21 mouse cellular contexts compared by ENCODE assay signal in genomic region chr2:33571219-33571824, GRCm38 (mm10).
DNase-seq lines count a peak whose midpoint lies in the region; ATAC-seq lines count a peak whose summit lies in the region.
"Had no signal": no experiment of that assay in that cellular context is flagged by ENCODE, and none has a peak within 500 bp of the region (broad histone marks: within the 10 kb centered on the region; RNA-seq: fewer than 3 reads in every experiment).

No protein-coding gene starts in this region.

- H3K9ac ChIP-seq in midbrain, embryonic 14.5 days (replicated peaks; ENCODE audit: low read length), result no peak overlapping the region
- H3K9ac ChIP-seq in midbrain, embryonic 11.5 days (ENCODE audit: low read length), result no peak overlapping the region
- H3K9ac ChIP-seq in hindbrain, embryonic 12.5 days, result no peak overlapping the region
- 0 out of 2 replicates have a peak overlapping the region, but pooled peaks have one; percentile 16 for H3K9ac ChIP-seq in midbrain, embryonic 16.5 days (ENCODE audit: low read depth, low read length)
- H3K9ac ChIP-seq: midbrain, embryonic 12.5 days had no signal

- no peak for ATAC-seq in midbrain, embryonic 14.5 days (ENCODE audit: low FRiP score, low TSS enrichment)
- ATAC-seq in midbrain, embryonic 11.5 days (ENCODE audit: low FRiP score), result no peak
- ATAC-seq in hindbrain, embryonic 12.5 days (ENCODE audit: low FRiP score), result no peak
- ATAC-seq in midbrain, embryonic 16.5 days, result 0 out of 2 replicates have a peak, but pooled peaks have one; percentile 37
- ATAC-seq: activated CD4-positive, CD25-positive, alpha-beta regulatory T cell, adult 4 months; Patski had no signal

- DNase-seq in midbrain, embryonic 14.5 days, result no peak
- no peak for DNase-seq in midbrain, embryonic 11.5 days (ENCODE audit: low spot score, missing footprints)
- no peak for DNase-seq in cerebellum, postnatal 14 days
- DNase-seq in thymus, postnatal 0 days (ENCODE audit: low spot score), result no peak
- DNase-seq in urinary bladder, adult 2 months (ENCODE audit: low spot score), result no peak
- DNase-seq: adrenal gland, postnatal 25 days; cerebellum, adult 9-10 months; heart, adult 18-20 months; kidney, adult 18-20 months; kidney, postnatal 36 days; layer of hippocampus, postnatal 36 days; left cerebral cortex, postnatal 4 days; lung, adult 2 months; lung, postnatal 36 days; thymus, adult 18-20 months had no signal

- H3K27ac ChIP-seq in midbrain, embryonic 14.5 days (replicated peaks; ENCODE audit: low read depth, low read length), result no peak overlapping the region; the same call in 1 of the 2 replicates
- H3K27ac ChIP-seq in midbrain, embryonic 11.5 days (ENCODE audit: low read depth, low read length), result no peak overlapping the region
- H3K27ac ChIP-seq in hindbrain, embryonic 12.5 days, result peak overlapping the region; percentile 73
- peak overlapping the region; percentile 29; the same call in 1 of the 2 replicates for H3K27ac ChIP-seq in midbrain, embryonic 16.5 days (ENCODE audit: low read length)
- H3K27ac ChIP-seq: midbrain, embryonic 12.5 days had no signal

- H3K36me3 ChIP-seq in midbrain, embryonic 14.5 days (ENCODE audit: control insufficient read depth, insufficient read depth, low read length), result no peaks in the 10 kb centered on the region
- no peaks in the 10 kb centered on the region for H3K36me3 ChIP-seq in midbrain, embryonic 11.5 days (ENCODE audit: control insufficient read depth, insufficient read depth, low read length)
- no peaks in the 10 kb centered on the region for H3K36me3 ChIP-seq in hindbrain, embryonic 12.5 days
- no peaks in the 10 kb centered on the region for H3K36me3 ChIP-seq in midbrain, embryonic 16.5 days (ENCODE audit: control insufficient read depth, insufficient read depth, low read length)
- H3K36me3 ChIP-seq: midbrain, embryonic 12.5 days had no signal

- H3K4me1 ChIP-seq in midbrain, embryonic 14.5 days (ENCODE audit: control insufficient read depth, insufficient read depth, low read length), result 0 out of 2 replicates have a peak, but pooled peaks cover 4% of the 10 kb centered on the region
- peaks cover 5% of the 10 kb centered on the region for H3K4me1 ChIP-seq in midbrain, embryonic 11.5 days (ENCODE audit: control insufficient read depth, insufficient read depth, low read length)
- H3K4me1 ChIP-seq in hindbrain, embryonic 12.5 days, result peaks cover 23% of the 10 kb centered on the region
- peaks cover 7% of the 10 kb centered on the region; the same call in 1 of the 2 replicates for H3K4me1 ChIP-seq in midbrain, embryonic 16.5 days (ENCODE audit: control insufficient read depth, insufficient read depth, low read length)

- H3K4me3 ChIP-seq in midbrain, embryonic 14.5 days (replicated peaks; ENCODE audit: low read depth, low read length), result no peak overlapping the region
- H3K4me3 ChIP-seq in midbrain, embryonic 11.5 days (ENCODE audit: low read depth, low read length), result no peak overlapping the region
- H3K4me3 ChIP-seq in hindbrain, embryonic 12.5 days, result no peak overlapping the region
- H3K4me3 ChIP-seq in midbrain, embryonic 16.5 days (ENCODE audit: low read depth, low read length), result no peak overlapping the region
- H3K4me3 ChIP-seq: midbrain, embryonic 12.5 days had no signal

- H3K9me3 ChIP-seq in midbrain, embryonic 14.5 days (ENCODE audit: control insufficient read depth, low read length), result no peaks in the 10 kb centered on the region
- H3K9me3 ChIP-seq in midbrain, embryonic 11.5 days (ENCODE audit: control insufficient read depth, low read length), result no peaks in the 10 kb centered on the region
- no peaks in the 10 kb centered on the region for H3K9me3 ChIP-seq in hindbrain, embryonic 12.5 days (replicated peaks)
- no peaks in the 10 kb centered on the region for H3K9me3 ChIP-seq in midbrain, embryonic 16.5 days (replicated peaks; ENCODE audit: control insufficient read depth, low read length, poor library complexity, severe bottlenecking)
- H3K9me3 ChIP-seq: midbrain, embryonic 12.5 days had no signal

- peak overlapping the region; percentile 25 for H3K4me2 ChIP-seq in midbrain, embryonic 14.5 days (ENCODE audit: low read length)
- no peak overlapping the region for H3K4me2 ChIP-seq in midbrain, embryonic 11.5 days
- H3K4me2 ChIP-seq in hindbrain, embryonic 12.5 days (replicated peaks), result no peak overlapping the region
- H3K4me2 ChIP-seq in midbrain, embryonic 16.5 days (ENCODE audit: low read length), result peak overlapping the region; percentile 25; the same call in 1 of the 2 replicates
- H3K4me2 ChIP-seq: liver, embryonic 11.5 days; midbrain, embryonic 12.5 days had no signal

- 19% methylated on average over 16 of the region's 16 CpGs for WGBS in midbrain, embryonic 14.5 days
- 37% methylated on average over 16 of the region's 16 CpGs for WGBS in midbrain, embryonic 11.5 days
- WGBS in hindbrain, embryonic 12.5 days, result 30% methylated on average over 16 of the region's 16 CpGs
- WGBS in midbrain, embryonic 16.5 days, result 25% methylated on average over 16 of the region's 16 CpGs

- H3K27me3 ChIP-seq in midbrain, embryonic 14.5 days (ENCODE audit: control insufficient read depth, insufficient read depth, low read length), result peaks cover 33% of the 10 kb centered on the region
- peaks cover 63% of the 10 kb centered on the region for H3K27me3 ChIP-seq in midbrain, embryonic 11.5 days (ENCODE audit: control insufficient read depth, insufficient read depth, low read length)
- peaks cover 83% of the 10 kb centered on the region for H3K27me3 ChIP-seq in hindbrain, embryonic 12.5 days
- peaks cover 39% of the 10 kb centered on the region for H3K27me3 ChIP-seq in midbrain, embryonic 16.5 days (ENCODE audit: control insufficient read depth, insufficient read depth, low read depth, low read length)
- H3K27me3 ChIP-seq: Patski had no signal

Comparison
In these comparisons a context has a peak if more than half of its experiments do, and no peak if none do; other contexts are left out.
1. H3K27ac ChIP-seq: peak in hindbrain, embryonic 12.5 days (single experiment) and midbrain, embryonic 16.5 days (single experiment); none in midbrain, embryonic 14.5 days (single experiment) and midbrain, embryonic 11.5 days (single experiment).
2. H3K4me2 ChIP-seq: peak in midbrain, embryonic 14.5 days (single experiment) and midbrain, embryonic 16.5 days (single experiment); none in midbrain, embryonic 11.5 days (single experiment) and hindbrain, embryonic 12.5 days (single experiment).